Mouse (Mus musculus) right cerebral cortex, postnatal 4 days (tissue): Measurements from ENCODE around the gene Rtkn.
A peak's percentile ranks its signal among the peaks of the same experiment; 100 is the strongest.
"Not testable (repeated sequence)": the region's sequence is repeated elsewhere in the genome, so short reads cannot be mapped to it uniquely, and the experiment has no call there.

ENCODE experiments used
- DNase-seq: peaks from one replicate; pipeline ENCODE4 v3.0.0-alpha.2; 2022

Gene Rtkn

GRCm38 (mm10) chr6:83142211-83142731 lies 7.0 kb downstream of the Rtkn start:
- peak; percentile 63 for DNase-seq

GRCm38 (mm10) chr6:83142886-83143285 lies 7.6 kb downstream of the Rtkn start:
- no peak for DNase-seq

GRCm38 (mm10) chr6:83145209-83145608 lies 9.9 kb downstream of the Rtkn start:
- DNase-seq, result no peak

- DNase-seq, result no peak
Observed at GRCm38 (mm10) chr6:83145805-83146204, 10.5 kb downstream of the Rtkn start.

GRCm38 (mm10) chr6:83147280-83147679 lies 12.0 kb downstream of the Rtkn start:
- no peak for DNase-seq

GRCm38 (mm10) chr6:83151721-83152120 lies 16.5 kb downstream of the Rtkn start:
- no peak for DNase-seq

- DNase-seq, result no peak
Observed at GRCm38 (mm10) chr6:83153038-83153437, 17.8 kb downstream of the Rtkn start.

- DNase-seq, result no peak
Observed at GRCm38 (mm10) chr6:83153485-83153884, 18.2 kb downstream of the Rtkn start.

- DNase-seq, result peak; percentile 59
Observed at GRCm38 (mm10) chr6:83155552-83156238, 20.4 kb downstream of the Rtkn start.

- DNase-seq, result peak; percentile 77
Observed at GRCm38 (mm10) chr6:83156259-83156684, 21.0 kb downstream of the Rtkn start, which contains the start of the genes Wdr54 and 1700003E16Rik. Wdr54 (minus strand) TSS chr6:83156397. 1700003E16Rik (plus strand) TSS chr6:83156404.

- not testable (repeated sequence) for DNase-seq
Observed at GRCm38 (mm10) chr6:83159456-83159855, 24.2 kb downstream of the Rtkn start.

GRCm38 (mm10) chr6:83161442-83161841 lies 26.2 kb downstream of the Rtkn start:
- DNase-seq, result no peak

- DNase-seq, result no peak
Observed at GRCm38 (mm10) chr6:83161921-83162641, 26.8 kb downstream of the Rtkn start.

- peak; percentile 73 for DNase-seq
Observed at GRCm38 (mm10) chr6:83162701-83163100, 27.4 kb downstream of the Rtkn start.

- no peak for DNase-seq
Observed at GRCm38 (mm10) chr6:83165026-83165606, 29.9 kb downstream of the Rtkn start.

- DNase-seq, result peak; percentile 95
Observed at GRCm38 (mm10) chr6:83165607-83166242, 30.5 kb downstream of the Rtkn start, which contains the start of gene Dctn1. Dctn1 (plus strand) TSS chr6:83165920.

GRCm38 (mm10) chr6:83166243-83166630 lies 31.0 kb downstream of the Rtkn start:
- DNase-seq, result no peak

- DNase-seq, result no peak
Observed at GRCm38 (mm10) chr6:83169872-83170271, 34.6 kb downstream of the Rtkn start.

- no peak for DNase-seq
Observed at GRCm38 (mm10) chr6:83171063-83171462, 35.8 kb downstream of the Rtkn start.

GRCm38 (mm10) chr6:83172240-83172920 lies 37.1 kb downstream of the Rtkn start:
- no peak for DNase-seq

- no peak for DNase-seq
Observed at GRCm38 (mm10) chr6:83175996-83176395, 40.7 kb downstream of the Rtkn start.

GRCm38 (mm10) chr6:83179390-83180117 lies 44.3 kb downstream of the Rtkn start:
- DNase-seq, result peak; percentile 61
